Mouse (Mus musculus) ES-E14 (cell line): ENCODE data around the gene Cd109. TPM values are rescaled to one million over a fixed set of nuclear protein-coding genes. Genes with fewer than 3 reads are reported as not detected.

Experiments used
- DNase-seq: peaks from one replicate; pipeline ENCODE4 v3.0.0-alpha.2; 2013; ENCODE audit warnings: low read depth, low spot score
- H3K27ac ChIP-seq: 2 replicates; pipeline ENCODE4 v1.5.1; 2012; ENCODE audit warnings: low read depth, mild to moderate bottlenecking, low read length, moderate library complexity, mixed read lengths; ENCODE audit not compliant: poor library complexity, insufficient read depth, severe bottlenecking
- H3K36me3 ChIP-seq: 2 replicates; pipeline ENCODE4 v1.6.1; 2012; ENCODE audit warnings: mild to moderate bottlenecking, low read length, moderate library complexity, mixed read lengths; ENCODE audit not compliant: control insufficient read depth, poor library complexity, insufficient read depth, severe bottlenecking
- H3K4me1 ChIP-seq, 2 experiments: fragments of 150-350 bp in 1 of 2; sonication (generic) in 1 of 2; 2 replicates each; pipeline ENCODE4 v1.6.1; 2012; ENCODE audit warnings: low read length in 2 of 2, mild to moderate bottlenecking in 1 of 2, mixed read lengths in 1 of 2; ENCODE audit not compliant: control insufficient read depth in 2 of 2, insufficient read depth in 2 of 2, poor library complexity in 1 of 2
- H3K4me3 ChIP-seq, 2 experiments: fragments of 150-350 bp in 1 of 2; sonication (generic) in 1 of 2; 2 replicates each; pipeline ENCODE4 v1.5.1; 2012; ENCODE audit warnings: low read length in 2 of 2, low read depth in 1 of 2, mild to moderate bottlenecking in 1 of 2, mixed read lengths in 1 of 2; ENCODE audit not compliant: insufficient read depth in 1 of 2, poor library complexity in 1 of 2, severe bottlenecking in 1 of 2
- H3K9ac ChIP-seq: 2 replicates; pipeline ENCODE4 v1.6.1; 2012; ENCODE audit warnings: low read depth, mild to moderate bottlenecking, low read length, mixed read lengths; ENCODE audit not compliant: poor library complexity, insufficient read depth, severe bottlenecking
- H3K9me3 ChIP-seq: fragments of 150-350 bp; sonication (generic); 2 replicates; pipeline ENCODE4 v1.6.1; 2012; ENCODE audit warnings: low read depth, mild to moderate bottlenecking, low read length; ENCODE audit not compliant: control insufficient read depth, insufficient read depth
- CHD2 ChIP-seq: IDR thresholded peaks from 2 replicates; pipeline ENCODE4 v1.6.1; 2014; ENCODE audit warnings: mild to moderate bottlenecking, low read depth, low read length, inconsistent platforms
- HCFC1 ChIP-seq: IDR thresholded peaks from 2 replicates; pipeline ENCODE4 v1.6.1; 2012; ENCODE audit warnings: low read length, inconsistent platforms, borderline replicate concordance; ENCODE audit not compliant: insufficient read depth
- MAFK ChIP-seq: IDR thresholded peaks from 2 replicates; pipeline ENCODE4 v1.6.1; 2014; ENCODE audit warnings: mild to moderate bottlenecking, low read depth, low read length, inconsistent platforms; ENCODE audit not compliant: insufficient read depth
- ZC3H11A ChIP-seq: IDR thresholded peaks from 2 replicates; pipeline ENCODE4 v1.6.1; 2012; ENCODE audit warnings: low read depth, mild to moderate bottlenecking, inconsistent platforms, low read length, borderline replicate concordance
- ZNF384 ChIP-seq: IDR thresholded peaks from 2 replicates; pipeline ENCODE4 v1.6.1; 2012; ENCODE audit warnings: low read depth, low read length, inconsistent platforms
- in situ Hi-C, 2 experiments: fragments of 600-800 bp; cut with MboI; formaldehyde crosslinking; loops; one replicate each; pipeline ENCODE4 v1.15.1; 2025; ENCODE audit warnings: low sequenced_read_pairs in 2 of 2, inconsistent platforms in 1 of 2; ENCODE audit not compliant: unreplicated experiment in 2 of 2
- total RNA-seq: library from RNA; depleted of rRNA; stranded (reverse); fragments of 300-350 nt; gene quantifications from 2 replicates; pipeline ENCODE4 v1.2.3, GENCODE M21; 2012

Gene Cd109
- total RNA-seq, 1 experiment = 7.3 TPM

DNA sequence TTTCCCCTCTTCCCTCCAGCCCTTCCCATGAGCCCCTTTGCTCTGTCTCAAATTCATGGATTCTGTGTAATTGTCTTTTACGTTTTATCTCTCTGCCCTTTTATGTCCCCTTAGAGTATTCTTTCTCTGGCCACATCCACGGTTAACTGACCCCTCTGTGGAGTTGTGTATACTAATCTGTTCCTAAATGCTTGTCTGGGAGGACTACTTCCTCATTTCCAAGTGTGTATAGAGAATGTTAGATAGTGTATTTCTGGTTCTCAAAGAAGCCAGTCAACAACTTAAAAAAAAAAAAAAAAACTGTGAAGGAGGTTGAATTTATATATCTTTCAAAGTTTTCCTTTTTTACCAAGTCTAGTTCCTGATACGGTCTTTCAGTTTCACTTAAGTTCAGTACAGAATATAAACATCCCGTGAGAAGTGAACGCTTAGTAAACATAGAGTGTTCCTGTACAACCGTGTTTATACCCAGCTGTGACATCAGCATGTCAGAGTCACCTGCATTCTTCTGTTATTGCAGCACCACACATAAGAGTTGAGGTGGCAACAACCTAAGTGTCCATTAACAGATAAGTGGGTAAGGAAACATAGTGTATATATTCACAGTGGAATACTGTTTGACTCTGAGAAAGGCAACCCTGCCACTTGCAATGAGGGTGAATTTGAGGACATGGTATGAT is 16.5 kb downstream of the Cd109 start:
- in situ Hi-C loops = no loop called here

GRCm38 (mm10) chr9:78633976-78634375 is 18.6 kb downstream of the Cd109 start:
- TF ChIP-seq ZC3H11A = no peak
- TF ChIP-seq HCFC1 = no peak
- TF ChIP-seq MAFK = no peak
- no peak for TF ChIP-seq CHD2
- TF ChIP-seq ZNF384 = no peak
- Histone ChIP-seq H3K36me3 (no peaks in the 10 kb centered on the region), H3K9ac (no peak overlapping the region), H3K4me3 (no peak overlapping the region), H3K9me3 (no peaks in the 10 kb centered on the region), H3K27ac (no peak overlapping the region), H3K4me1 (no peaks in the 10 kb centered on the region)
- in situ Hi-C loops = no loop called here
- no peak for DNase-seq

More for the DNA sequence above, 16.5 kb downstream of the Cd109 start:
- DNase-seq = no peak
- Histone ChIP-seq H3K4me3 (no peak overlapping the region), H3K4me1 (no peaks in the 10 kb centered on the region), H3K9ac (no peak overlapping the region), H3K9me3 (no peaks in the 10 kb centered on the region), H3K36me3 (no peaks in the 10 kb centered on the region), H3K27ac (no peak overlapping the region)
- TF ChIP-seq MAFK (no peak), CHD2 (no peak)

DNA sequence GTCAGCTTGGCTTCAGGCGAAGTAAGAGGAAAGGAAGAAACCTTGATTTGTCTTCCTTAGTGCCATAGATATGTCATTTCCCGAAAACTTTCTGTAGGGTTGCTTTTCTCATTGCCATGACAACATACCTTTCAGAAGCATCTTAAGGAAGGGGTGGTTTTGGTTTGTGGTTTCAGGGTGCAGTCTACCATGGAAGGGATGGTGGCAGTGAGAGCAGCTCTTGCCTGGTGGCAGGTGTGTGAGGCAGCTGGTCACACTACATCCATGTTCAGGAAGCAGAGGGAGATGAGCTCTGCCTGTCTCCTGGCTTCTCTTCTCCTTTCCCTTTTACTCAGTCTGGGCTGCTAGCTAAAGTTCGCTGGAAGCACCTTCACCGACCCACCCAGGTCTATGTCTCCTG is 26.0 kb downstream of the Cd109 start:
- no peak overlapping the region for H3K4me3 ChIP-seq
- in situ Hi-C loops = no loop called here
- no peak overlapping the region for H3K27ac ChIP-seq
- H3K36me3 ChIP-seq = no peaks in the 10 kb centered on the region
- DNase-seq = no peak
- no peak overlapping the region for H3K9ac ChIP-seq
- no peak for TF ChIP-seq CHD2
- no peaks in the 10 kb centered on the region for H3K4me1 ChIP-seq
- no peaks in the 10 kb centered on the region for H3K9me3 ChIP-seq

GRCm38 (mm10) chr9:78646008-78646777 is 30.8 kb downstream of the Cd109 start:
- H3K27ac ChIP-seq = no peak overlapping the region
- in situ Hi-C loops = no loop called here
- H3K4me3 ChIP-seq = no peak overlapping the region
- no peaks in the 10 kb centered on the region for H3K9me3 ChIP-seq
- no peak overlapping the region for H3K9ac ChIP-seq
- no peaks in the 10 kb centered on the region for H3K4me1 ChIP-seq
- TF ChIP-seq ZC3H11A = peak; percentile 57; the same call in 1 of the 2 replicates
- no peak for TF ChIP-seq MAFK
- H3K36me3 ChIP-seq = no peaks in the 10 kb centered on the region
- DNase-seq = peak; percentile 58

- DNase-seq = no peak
- H3K9me3 ChIP-seq = no peaks in the 10 kb centered on the region
- no peaks in the 10 kb centered on the region for H3K36me3 ChIP-seq
- H3K4me3 ChIP-seq = no peak overlapping the region
- in situ Hi-C loops = no loop called here
- no peak for TF ChIP-seq HCFC1
- no peak for TF ChIP-seq ZC3H11A
- TF ChIP-seq ZNF384 = no peak
- TF ChIP-seq MAFK = no peak
- TF ChIP-seq CHD2 = no peak
- no peak overlapping the region for H3K27ac ChIP-seq
- no peaks in the 10 kb centered on the region for H3K4me1 ChIP-seq
- H3K9ac ChIP-seq = no peak overlapping the region
Observed at GRCm38 (mm10) chr9:78648641-78649040, 33.3 kb downstream of the Cd109 start.
